Mouse (Mus musculus): ENCODE results near the gene Glp2r. TPM values are rescaled to one million over a fixed set of nuclear protein-coding genes. Genes with fewer than 3 reads are reported as not detected.

Gene Glp2r
- polyA plus RNA-seq, 1 experiment from 2014 or later: 0.05 TPM

DNA sequence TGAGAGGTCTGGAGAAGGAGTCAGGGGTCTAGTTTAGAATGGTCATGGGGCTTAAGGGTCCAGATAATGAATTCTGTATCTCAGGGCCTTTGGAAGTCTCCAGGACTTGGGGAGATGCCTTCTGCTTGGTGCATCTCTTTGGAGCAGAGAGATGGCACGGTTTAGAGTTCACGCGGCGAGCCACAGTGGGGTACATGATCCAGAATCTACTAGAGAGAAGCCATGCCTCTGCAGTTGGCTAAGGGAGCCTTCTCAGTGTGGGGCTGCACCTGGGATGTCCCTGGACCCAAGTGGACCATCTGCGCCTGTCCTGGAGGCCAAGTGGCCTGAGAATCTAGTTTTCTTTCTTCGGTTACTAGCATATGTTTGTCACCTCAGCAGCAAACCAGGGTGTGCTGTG is 100.9 kb downstream of the Glp2r start:
- no peak overlapping the region for H3K4me3 ChIP-seq (replicated peaks; ENCODE audit: low read length)
- H3K9me3 ChIP-seq (ENCODE audit: control insufficient read depth, low read length): no peaks in the 10 kb centered on the region
- no peaks in the 10 kb centered on the region for H3K27me3 ChIP-seq (replicated peaks; ENCODE audit: control insufficient read depth, insufficient read depth, low read length)
- peaks cover 13% of the 10 kb centered on the region for H3K4me1 ChIP-seq (replicated peaks; ENCODE audit: control insufficient read depth, insufficient read depth, low read length)
- H3K9ac ChIP-seq (replicated peaks; ENCODE audit: low read depth, low read length): no peak overlapping the region
- no peaks in the 10 kb centered on the region for H3K36me3 ChIP-seq (ENCODE audit: control insufficient read depth, insufficient read depth)
- no peak overlapping the region for H3K4me2 ChIP-seq (ENCODE audit: low read length)
- WGBS: over 99% methylated on average over 6 of the region's 6 CpGs
- H3K27ac ChIP-seq (ENCODE audit: low read length): no peak overlapping the region
- ATAC-seq: no peak

DNA sequence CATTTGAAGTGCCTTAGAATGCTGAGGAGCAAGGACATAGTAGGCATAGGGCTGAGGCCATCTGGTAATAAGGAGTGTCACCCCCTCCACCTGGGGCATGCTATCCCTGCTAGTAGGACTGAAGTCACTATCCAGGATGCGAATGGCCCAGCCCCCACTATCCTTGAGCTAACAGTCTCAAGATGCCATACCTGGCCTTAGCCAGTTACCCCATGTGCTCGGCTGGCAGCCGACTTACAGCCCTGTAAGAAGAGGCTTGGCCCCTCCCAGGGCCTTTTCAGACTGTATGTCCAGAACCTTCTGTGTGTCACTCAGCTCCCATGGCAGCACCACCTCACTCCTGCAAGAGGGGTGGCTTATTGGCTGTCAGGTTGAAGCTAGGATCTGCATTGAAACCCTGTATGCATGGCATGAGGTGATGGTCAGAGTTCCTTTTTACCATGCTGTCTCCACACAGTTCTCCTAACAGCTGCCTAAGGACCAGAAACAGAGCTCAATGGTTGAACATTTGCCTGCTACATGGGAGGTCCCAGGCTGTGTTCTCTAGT is 102.4 kb downstream of the Glp2r start:
- no peak for ATAC-seq
- Histone ChIP-seq H3K27me3 (replicated peaks; ENCODE audit: control insufficient read depth, insufficient read depth, low read length) (no peaks in the 10 kb centered on the region), H3K9me3 (ENCODE audit: control insufficient read depth, low read length) (no peaks in the 10 kb centered on the region), H3K9ac (replicated peaks; ENCODE audit: low read depth, low read length) (no peak overlapping the region), H3K4me3 (replicated peaks; ENCODE audit: low read length) (no peak overlapping the region), H3K27ac (ENCODE audit: low read length) (no peak overlapping the region), H3K36me3 (ENCODE audit: control insufficient read depth, insufficient read depth) (no peaks in the 10 kb centered on the region), H3K4me1 (replicated peaks; ENCODE audit: control insufficient read depth, insufficient read depth, low read length) (peaks cover 13% of the 10 kb centered on the region), H3K4me2 (ENCODE audit: low read length) (no peak overlapping the region)
- WGBS: 76% methylated on average over 3 of the region's 3 CpGs

DNA sequence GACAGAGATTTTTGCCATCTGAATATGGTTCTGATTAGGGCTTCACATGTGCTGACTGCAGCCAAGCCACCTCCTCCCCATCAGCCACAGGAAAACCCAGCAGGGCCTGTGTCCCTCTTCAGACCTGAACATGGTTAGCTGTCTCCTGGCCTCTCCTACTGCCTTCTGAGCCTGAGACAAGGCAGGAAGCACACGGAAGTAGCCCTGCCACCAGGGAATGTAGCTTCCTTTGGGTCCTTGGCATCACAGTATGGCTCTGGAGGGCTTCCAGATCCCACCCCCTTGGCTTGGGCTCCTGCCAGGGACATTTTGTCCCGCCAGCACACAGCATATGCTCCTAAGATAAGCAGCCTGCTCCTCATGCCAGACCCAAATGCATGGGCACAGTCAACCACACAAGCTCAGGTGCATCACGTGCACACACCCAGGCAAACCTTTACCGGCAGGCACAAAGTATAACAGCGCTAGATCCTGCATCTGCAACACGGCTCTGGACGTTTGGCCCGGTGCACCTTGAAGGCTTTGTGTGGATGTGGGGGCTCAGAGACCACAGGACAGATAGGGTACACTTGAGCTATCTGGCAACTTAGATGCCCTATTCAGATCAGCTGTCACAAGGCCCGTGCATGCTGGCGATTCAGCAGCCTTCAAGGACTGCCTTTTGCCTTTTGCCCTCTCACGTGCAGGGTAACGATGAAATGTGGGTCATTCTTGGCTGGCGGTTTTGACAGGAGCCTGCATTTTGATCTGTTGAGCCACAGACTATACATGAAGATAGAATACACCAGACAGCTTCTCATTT is 103.2 kb downstream of the Glp2r start:
- H3K27me3 ChIP-seq (replicated peaks; ENCODE audit: control insufficient read depth, insufficient read depth, low read length): no peaks in the 10 kb centered on the region
- WGBS: 56% methylated on average over 13 of the region's 13 CpGs

DNA sequence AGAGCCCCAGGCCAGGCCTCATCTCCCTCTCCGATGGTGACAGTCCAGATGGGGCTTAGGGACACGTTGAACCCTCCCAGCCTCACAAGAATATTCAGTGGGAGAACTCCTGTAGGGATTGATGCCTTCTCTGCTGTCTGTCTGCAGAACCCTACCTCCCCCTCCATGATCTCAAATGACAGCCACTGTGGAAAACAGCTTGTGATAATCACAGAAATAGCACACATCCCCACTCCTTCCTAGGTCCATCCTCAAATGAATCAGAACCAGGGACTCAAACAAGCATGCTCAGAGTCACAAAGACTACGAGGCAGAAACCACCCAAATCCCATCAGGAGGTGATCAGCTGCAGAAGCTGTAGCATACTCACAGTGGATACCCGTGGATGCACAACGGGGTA is 104.8 kb downstream of the Glp2r start:
- Histone ChIP-seq H3K9me3 (ENCODE audit: control insufficient read depth, low read length) (no peaks in the 10 kb centered on the region), H3K36me3 (ENCODE audit: control insufficient read depth, insufficient read depth) (no peaks in the 10 kb centered on the region), H3K9ac (replicated peaks; ENCODE audit: low read depth, low read length) (no peak overlapping the region), H3K4me2 (ENCODE audit: low read length) (no peak overlapping the region), H3K27me3 (replicated peaks; ENCODE audit: control insufficient read depth, insufficient read depth, low read length) (no peaks in the 10 kb centered on the region), H3K4me3 (replicated peaks; ENCODE audit: low read length) (no peak overlapping the region), H3K27ac (ENCODE audit: low read length) (no peak overlapping the region), H3K4me1 (replicated peaks; ENCODE audit: control insufficient read depth, insufficient read depth, low read length) (peaks cover 13% of the 10 kb centered on the region)
- WGBS: 75% methylated on average over 5 of the region's 5 CpGs
- ATAC-seq: no peak

More for the DNA sequence above, 103.2 kb downstream of the Glp2r start:
- H3K4me3 ChIP-seq (replicated peaks; ENCODE audit: low read length): no peak overlapping the region
- peak overlapping the region; percentile 39; the same call in 1 of the 2 replicates for H3K27ac ChIP-seq (ENCODE audit: low read length)
- peak; percentile 85 for ATAC-seq
- H3K9me3 ChIP-seq (ENCODE audit: control insufficient read depth, low read length): no peaks in the 10 kb centered on the region
- H3K4me1 ChIP-seq (replicated peaks; ENCODE audit: control insufficient read depth, insufficient read depth, low read length): peaks cover 13% of the 10 kb centered on the region
- no peaks in the 10 kb centered on the region for H3K36me3 ChIP-seq (ENCODE audit: control insufficient read depth, insufficient read depth)
- H3K4me2 ChIP-seq (ENCODE audit: low read length): no peak overlapping the region
- H3K9ac ChIP-seq (replicated peaks; ENCODE audit: low read depth, low read length): no peak overlapping the region

DNA sequence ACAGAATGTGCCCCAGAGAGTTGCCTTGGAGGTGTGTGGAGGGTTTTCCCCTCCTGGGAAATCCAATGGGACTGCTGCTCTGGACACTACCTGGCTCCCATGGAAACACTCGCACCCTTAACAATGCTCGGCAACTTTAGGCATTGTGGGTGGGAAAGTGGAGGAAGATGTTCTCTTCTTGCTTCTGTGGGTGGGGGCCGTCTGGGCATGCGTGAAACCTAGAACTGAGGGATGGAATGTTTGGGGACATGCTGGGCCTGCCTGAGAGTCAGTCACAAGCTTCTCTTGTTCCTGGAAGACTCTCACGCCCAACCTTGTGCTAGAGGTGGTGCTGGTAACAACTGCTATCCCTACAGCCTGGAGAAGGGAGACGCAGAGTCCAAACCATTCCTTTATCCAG is 106.0 kb downstream of the Glp2r start:
- Histone ChIP-seq H3K9me3 (ENCODE audit: control insufficient read depth, low read length) (no peaks in the 10 kb centered on the region), H3K27ac (ENCODE audit: low read length) (no peak overlapping the region), H3K4me2 (ENCODE audit: low read length) (no peak overlapping the region), H3K4me3 (replicated peaks; ENCODE audit: low read length) (no peak overlapping the region), H3K9ac (replicated peaks; ENCODE audit: low read depth, low read length) (no peak overlapping the region), H3K27me3 (replicated peaks; ENCODE audit: control insufficient read depth, insufficient read depth, low read length) (no peaks in the 10 kb centered on the region), H3K4me1 (replicated peaks; ENCODE audit: control insufficient read depth, insufficient read depth, low read length) (peaks cover 13% of the 10 kb centered on the region), H3K36me3 (ENCODE audit: control insufficient read depth, insufficient read depth) (no peaks in the 10 kb centered on the region)
- WGBS: 85% methylated on average over 6 of the region's 6 CpGs
- ATAC-seq: no peak

DNA sequence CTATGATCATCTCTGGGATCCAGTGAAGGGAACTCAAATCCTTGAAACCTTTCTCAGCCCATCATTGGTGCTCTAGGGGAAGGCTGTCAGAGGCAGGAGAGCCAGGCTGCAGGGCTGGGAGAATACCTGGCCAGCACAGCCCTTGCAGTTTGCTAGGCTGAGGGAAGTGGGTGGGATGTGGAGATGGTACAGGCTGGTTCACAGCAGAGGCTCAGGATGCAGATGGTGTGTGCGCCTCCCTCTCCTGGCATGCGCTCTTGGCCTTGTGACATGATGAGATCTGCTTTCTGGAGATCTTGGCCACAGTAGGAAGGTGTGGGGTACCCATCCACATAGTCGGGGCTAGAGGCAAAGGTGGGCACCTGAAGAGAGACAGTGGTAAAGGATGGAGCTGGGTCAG is 106.7 kb downstream of the Glp2r start:
- WGBS: 84% methylated on average over 3 of the region's 3 CpGs
- H3K27ac ChIP-seq (ENCODE audit: low read length): no peak overlapping the region
- ATAC-seq: no peak
- H3K27me3 ChIP-seq (replicated peaks; ENCODE audit: control insufficient read depth, insufficient read depth, low read length): no peaks in the 10 kb centered on the region
- H3K4me2 ChIP-seq (ENCODE audit: low read length): no peak overlapping the region
- no peaks in the 10 kb centered on the region for H3K36me3 ChIP-seq (ENCODE audit: control insufficient read depth, insufficient read depth)
- H3K9me3 ChIP-seq (ENCODE audit: control insufficient read depth, low read length): no peaks in the 10 kb centered on the region
- H3K4me3 ChIP-seq (replicated peaks; ENCODE audit: low read length): no peak overlapping the region
- no peak overlapping the region for H3K9ac ChIP-seq (replicated peaks; ENCODE audit: low read depth, low read length)
- H3K4me1 ChIP-seq (replicated peaks; ENCODE audit: control insufficient read depth, insufficient read depth, low read length): peaks cover 13% of the 10 kb centered on the region

DNA sequence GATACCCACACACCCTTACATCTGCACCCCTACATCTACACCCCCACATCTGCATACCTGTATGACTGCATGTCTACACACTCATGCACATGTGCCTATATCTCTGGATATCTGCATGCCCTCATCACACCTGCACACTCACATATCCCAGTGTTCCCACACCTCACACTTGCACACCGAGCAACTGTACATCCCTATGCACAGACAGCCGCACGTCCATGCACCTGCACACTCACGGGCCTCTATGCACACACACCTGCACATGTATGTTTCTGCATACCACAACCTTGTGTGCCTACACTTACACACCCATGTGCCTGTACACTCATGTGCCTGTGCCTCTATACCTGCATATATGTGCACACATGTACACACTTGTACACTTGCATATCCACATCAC is 107.5 kb downstream of the Glp2r start:
- no peak overlapping the region for H3K4me2 ChIP-seq (ENCODE audit: low read length)
- ATAC-seq: no peak
- H3K4me1 ChIP-seq (replicated peaks; ENCODE audit: control insufficient read depth, insufficient read depth, low read length): peaks cover 12% of the 10 kb centered on the region
- H3K4me3 ChIP-seq (replicated peaks; ENCODE audit: low read length): no peak overlapping the region
- WGBS: 92% methylated on average over 4 of the region's 4 CpGs
- no peak overlapping the region for H3K9ac ChIP-seq (replicated peaks; ENCODE audit: low read depth, low read length)
- no peak overlapping the region for H3K27ac ChIP-seq (ENCODE audit: low read length)
- H3K9me3 ChIP-seq (ENCODE audit: control insufficient read depth, low read length): no peaks in the 10 kb centered on the region
- H3K36me3 ChIP-seq (ENCODE audit: control insufficient read depth, insufficient read depth): no peaks in the 10 kb centered on the region
- H3K27me3 ChIP-seq (replicated peaks; ENCODE audit: control insufficient read depth, insufficient read depth, low read length): no peaks in the 10 kb centered on the region

DNA sequence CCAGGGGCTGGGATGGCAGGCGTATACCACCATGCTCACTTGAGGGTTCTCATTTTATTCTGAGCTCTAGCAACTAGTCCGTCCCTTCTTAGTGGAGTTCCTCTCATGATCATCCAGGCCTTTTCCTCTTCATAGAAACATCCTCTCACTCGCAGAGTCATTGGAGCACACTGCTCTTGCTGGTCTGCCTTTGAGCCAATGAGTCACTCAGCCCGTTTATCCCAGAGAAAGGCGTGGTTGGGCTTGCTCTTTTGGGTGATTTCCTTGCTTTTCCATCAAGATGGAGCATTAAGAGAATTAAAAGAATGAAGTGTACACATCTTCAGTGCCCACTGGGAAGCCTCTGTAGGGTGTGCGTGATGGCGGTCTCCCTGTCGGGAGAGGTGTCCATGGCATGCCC is 109.5 kb downstream of the Glp2r start:
- no peak overlapping the region for H3K4me2 ChIP-seq (ENCODE audit: low read length)
- H3K4me3 ChIP-seq (replicated peaks; ENCODE audit: low read length): no peak overlapping the region
- H3K27ac ChIP-seq (ENCODE audit: low read length): no peak overlapping the region
- no peaks in the 10 kb centered on the region for H3K36me3 ChIP-seq (ENCODE audit: control insufficient read depth, insufficient read depth)
- H3K9me3 ChIP-seq (ENCODE audit: control insufficient read depth, low read length): no peaks in the 10 kb centered on the region
- ATAC-seq: no peak
- no peaks in the 10 kb centered on the region for H3K27me3 ChIP-seq (replicated peaks; ENCODE audit: control insufficient read depth, insufficient read depth, low read length)
- 0 out of 2 replicates have a peak, but pooled peaks cover 4% of the 10 kb centered on the region for H3K4me1 ChIP-seq (replicated peaks; ENCODE audit: control insufficient read depth, insufficient read depth, low read length)
- WGBS: 91% methylated on average over 8 of the region's 8 CpGs
- H3K9ac ChIP-seq (replicated peaks; ENCODE audit: low read depth, low read length): no peak overlapping the region

DNA sequence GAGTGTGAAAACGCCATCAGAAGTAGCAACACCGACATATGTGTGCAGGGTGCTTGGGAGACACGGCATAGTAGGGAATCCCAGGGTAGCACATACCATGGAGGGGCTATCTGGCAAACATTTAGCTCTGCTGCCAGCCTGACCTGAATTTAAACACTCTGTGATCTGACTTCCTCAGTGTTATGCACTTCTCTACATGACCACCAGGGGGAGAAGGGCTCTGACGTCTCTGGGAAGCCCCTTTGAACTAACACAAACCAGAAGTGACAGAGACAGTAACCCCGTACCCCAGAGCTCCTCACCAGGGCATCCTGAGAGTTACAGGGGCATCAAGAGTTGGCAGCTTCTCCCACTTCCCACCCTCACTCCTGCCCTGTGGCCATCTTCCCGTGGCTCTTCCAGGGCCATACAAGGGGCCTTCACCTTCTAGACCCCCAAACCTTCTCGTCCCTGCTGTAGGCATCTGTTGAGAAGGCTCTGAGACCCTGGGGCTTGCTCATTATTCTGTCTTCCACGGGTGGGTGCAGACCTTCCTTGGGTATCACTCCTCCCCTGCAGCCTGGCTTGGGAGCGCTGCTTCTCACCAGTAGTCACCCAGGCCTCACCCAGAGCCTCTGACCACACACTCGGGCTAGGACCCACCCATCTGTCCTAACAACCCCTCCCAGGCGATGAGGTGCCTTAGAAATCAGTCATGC is 113.1 kb downstream of the Glp2r start:
- Histone ChIP-seq H3K27ac (ENCODE audit: low read length) (no peak overlapping the region), H3K4me3 (replicated peaks; ENCODE audit: low read length) (no peak overlapping the region), H3K27me3 (replicated peaks; ENCODE audit: control insufficient read depth, insufficient read depth, low read length) (no peaks in the 10 kb centered on the region), H3K36me3 (ENCODE audit: control insufficient read depth, insufficient read depth) (no peaks in the 10 kb centered on the region), H3K9ac (replicated peaks; ENCODE audit: low read depth, low read length) (no peak overlapping the region), H3K4me2 (ENCODE audit: low read length) (no peak overlapping the region), H3K9me3 (ENCODE audit: control insufficient read depth, low read length) (no peaks in the 10 kb centered on the region), H3K4me1 (replicated peaks; ENCODE audit: control insufficient read depth, insufficient read depth, low read length) (peaks cover 22% of the 10 kb centered on the region)
- ATAC-seq: 0 out of 2 replicates have a peak, but pooled peaks have one; percentile 10
- 44% methylated on average over 11 of the region's 11 CpGs for WGBS
